Mouse (Mus musculus) liver, embryonic 12.5 days (tissue): ENCODE data around the gene Rab8a. TPM values are rescaled to one million over a fixed set of nuclear protein-coding genes. Genes with fewer than 3 reads are reported as not detected.
A peak's percentile ranks its signal among the peaks of the same experiment; 100 is the strongest.
"Not testable (repeated sequence)": the region's sequence is repeated elsewhere in the genome, so short reads cannot be mapped to it uniquely, and the experiment has no call there.

Source experiments
- ATAC-seq: fragments of 200-750 bp; cut with Nextera tagmentation; 2 replicates; pipeline ENCODE4 v1.8.0; 2017; ENCODE audit warnings: moderate number of reproducible peaks, mild to moderate bottlenecking, moderate library complexity
- H3K27ac ChIP-seq: fragments of 300-500 bp; sonication (generic); 2 replicates; pipeline ENCODE4 v1.5.1; 2016; ENCODE audit warnings: mild to moderate bottlenecking
- H3K27me3 ChIP-seq: fragments of 300-500 bp; sonication (generic); replicated peaks from 2 replicates; pipeline ENCODE4 v1.6.1; 2016; ENCODE audit warnings: mild to moderate bottlenecking, moderate library complexity
- H3K36me3 ChIP-seq: fragments of 300-500 bp; sonication (generic); 2 replicates; pipeline ENCODE4 v1.6.1; 2016; ENCODE audit warnings: mild to moderate bottlenecking, moderate library complexity
- H3K4me1 ChIP-seq: fragments of 300-500 bp; sonication (generic); 2 replicates; pipeline ENCODE4 v1.6.1; 2016
- H3K4me2 ChIP-seq: fragments of 300-500 bp; sonication (generic); 2 replicates; pipeline ENCODE4 v1.6.1; 2016; ENCODE audit warnings: mild to moderate bottlenecking, moderate library complexity
- H3K4me3 ChIP-seq: fragments of 300-500 bp; sonication (generic); 2 replicates; pipeline ENCODE4 v1.5.1; 2016; ENCODE audit warnings: mild to moderate bottlenecking, moderate library complexity
- H3K9ac ChIP-seq: fragments of 300-500 bp; sonication (generic); 2 replicates; pipeline ENCODE4 v1.6.1; 2016; ENCODE audit warnings: mild to moderate bottlenecking, moderate library complexity
- H3K9me3 ChIP-seq: fragments of 300-500 bp; sonication (generic); replicated peaks from 2 replicates; pipeline ENCODE4 v1.6.1; 2016; ENCODE audit warnings: mild to moderate bottlenecking, moderate library complexity
- WGBS: fragments of 180-500 bp; shearing (Covaris S2); methylation state at CpG from one replicate; pipeline ENCODE4 v1.1.7; 2016; ENCODE audit not compliant: insufficient replicate concordance; 5-methylcytosine and 5-hydroxymethylcytosine counted together
- polyA plus RNA-seq: library from polyadenylated mRNA; unstranded; fragments of >200 nt; fragmentation: Nextera tagmentation; extraction: Ambion mirVana; gene quantifications from 2 replicates; pipeline ENCODE4 v1.2.1, GENCODE M21; 2016

The Rab8a gene
- polyA plus RNA-seq = 82.3 and 86.1 TPM in 2 replicates

- Histone ChIP-seq H3K4me3 (peak within 1 kb of the TSS; percentile 95), H3K4me2 (peak within 1 kb of the TSS; percentile 92), H3K4me1 (peaks cover 58% of the 10 kb centered on the region), H3K9me3 (no peaks in the 10 kb centered on the region), H3K36me3 (peaks cover 37% of the 10 kb centered on the region), H3K9ac (peak within 1 kb of the TSS; percentile 94), H3K27ac (peak within 1 kb of the TSS; percentile 92), H3K27me3 (no peaks in the 10 kb centered on the region)
- ATAC-seq = peak; percentile 98
- WGBS = under 1% methylated on average over 81 of the region's 82 CpGs
Observed at GRCm38 (mm10) chr8:72160707-72161697, at the start of gene Rab8a. Gene Rab8a (plus strand): TSS chr8:72161200.

DNA sequence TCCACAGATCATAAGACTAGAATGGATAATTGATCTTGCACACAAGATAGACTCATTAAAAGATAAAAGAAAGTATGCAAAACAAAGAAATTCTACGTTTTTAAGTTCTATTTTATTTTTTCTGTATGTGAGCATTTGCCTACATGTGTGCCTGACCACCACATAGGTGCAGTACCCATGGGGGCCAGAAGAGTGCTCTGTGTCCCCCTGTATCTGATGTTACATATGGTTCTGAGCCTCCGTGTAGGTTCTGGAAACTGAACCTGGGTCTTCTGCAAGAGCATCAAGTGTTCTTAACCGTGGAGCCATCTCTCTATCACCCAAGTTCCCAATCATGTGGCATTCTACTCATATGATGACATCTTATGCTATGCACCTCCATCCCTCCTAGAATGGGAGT, 48.5 kb upstream of the Rab8a start:
- H3K4me2 ChIP-seq = no peak overlapping the region
- 53% methylated on average over 3 of the region's 3 CpGs for WGBS
- H3K36me3 ChIP-seq = no peaks in the 10 kb centered on the region
- no peaks in the 10 kb centered on the region for H3K4me1 ChIP-seq
- H3K4me3 ChIP-seq = no peak overlapping the region
- ATAC-seq = no peak
- H3K9ac ChIP-seq = no peak overlapping the region
- H3K27me3 ChIP-seq = no peaks in the 10 kb centered on the region
- H3K9me3 ChIP-seq = no peaks in the 10 kb centered on the region
- H3K27ac ChIP-seq = no peak overlapping the region

- Histone ChIP-seq H3K27me3 (no peaks in the 10 kb centered on the region), H3K4me3 (no peak overlapping the region), H3K36me3 (no peaks in the 10 kb centered on the region), H3K27ac (no peak overlapping the region), H3K4me1 (no peaks in the 10 kb centered on the region), H3K9ac (no peak overlapping the region), H3K4me2 (no peak overlapping the region), H3K9me3 (no peaks in the 10 kb centered on the region)
- WGBS = 76% methylated on average over 2 of the region's 2 CpGs
- ATAC-seq = no peak
Observed at GRCm38 (mm10) chr8:72115202-72115601, 45.8 kb upstream of the Rab8a start.

DNA sequence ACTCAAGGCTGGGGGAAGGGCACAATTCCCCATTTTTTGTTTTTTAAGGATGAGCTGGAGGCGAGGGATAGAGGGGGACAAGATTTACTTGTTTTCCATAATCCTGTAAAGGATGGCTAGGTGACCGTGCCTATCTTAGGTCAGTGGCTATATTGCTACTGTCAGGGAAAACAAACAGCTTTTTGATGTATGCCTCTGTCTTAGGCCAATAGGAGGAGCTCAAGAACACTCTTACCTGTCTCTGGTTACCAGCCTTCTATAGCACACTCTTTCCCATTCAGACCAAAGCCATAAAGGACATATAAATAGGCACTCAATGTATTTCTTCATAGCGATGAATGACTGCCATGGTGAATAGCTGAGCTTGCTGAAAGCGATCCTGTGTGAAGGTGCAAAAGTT, 42.4 kb upstream of the Rab8a start:
- no peak overlapping the region for H3K9ac ChIP-seq
- no peaks in the 10 kb centered on the region for H3K4me1 ChIP-seq
- WGBS = 37% methylated on average over 4 of the region's 4 CpGs
- no peak overlapping the region for H3K27ac ChIP-seq
- H3K36me3 ChIP-seq = no peaks in the 10 kb centered on the region
- no peak for ATAC-seq
- no peaks in the 10 kb centered on the region for H3K9me3 ChIP-seq
- no peak overlapping the region for H3K4me3 ChIP-seq
- H3K4me2 ChIP-seq = no peak overlapping the region
- H3K27me3 ChIP-seq = no peaks in the 10 kb centered on the region

DNA sequence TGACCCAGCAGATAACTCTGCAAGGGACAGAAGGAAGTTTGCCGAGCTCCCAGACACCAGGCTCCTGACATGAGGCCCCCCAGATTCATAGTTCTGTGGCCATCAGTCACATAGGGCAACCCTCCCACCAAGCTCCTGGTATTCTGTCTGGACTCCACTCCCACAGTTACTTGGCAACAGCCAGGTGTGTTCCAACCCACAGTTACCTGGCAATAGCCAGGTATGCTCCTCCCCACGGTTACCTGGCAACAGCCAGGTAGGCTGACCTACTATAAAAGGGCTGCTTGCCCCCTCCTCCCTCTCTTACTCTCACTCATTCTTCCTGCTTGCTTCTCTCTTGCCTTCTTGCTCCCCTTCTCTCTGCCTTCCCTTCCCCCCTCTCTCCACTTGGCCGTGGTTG, 39.5 kb upstream of the Rab8a start:
- H3K27ac ChIP-seq, H3K4me2 ChIP-seq, H3K9me3 ChIP-seq, H3K9ac ChIP-seq, ATAC-seq, H3K4me3 ChIP-seq, H3K4me1 ChIP-seq, H3K27me3 ChIP-seq, H3K36me3 ChIP-seq: not testable (repeated sequence)
- 40% methylated on average over 3 of the region's 3 CpGs for whole genome bisulfite sequencing

DNA sequence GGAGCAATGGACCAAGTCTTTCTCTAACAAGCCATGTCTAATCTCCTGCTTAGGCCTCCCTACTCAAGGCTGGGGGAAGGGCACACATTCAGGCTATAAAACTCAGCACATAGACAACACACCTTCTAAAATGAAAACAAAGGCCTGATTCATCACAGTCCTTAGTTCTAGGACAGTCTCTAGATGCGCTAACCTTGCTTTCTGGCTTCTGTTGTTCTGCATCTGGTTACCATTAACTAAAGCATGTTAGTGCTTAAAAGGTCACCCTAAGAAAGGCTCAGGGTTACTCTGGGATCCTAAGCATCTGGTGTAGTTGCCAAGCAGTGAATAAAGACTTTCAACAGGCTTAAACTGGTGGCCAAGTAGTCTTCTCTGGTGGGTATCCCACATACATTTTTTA, 39.0 kb upstream of the Rab8a start:
- H3K4me2 ChIP-seq = no peak overlapping the region
- no peak for ATAC-seq
- no peaks in the 10 kb centered on the region for H3K27me3 ChIP-seq
- H3K4me1 ChIP-seq = no peaks in the 10 kb centered on the region
- no peaks in the 10 kb centered on the region for H3K9me3 ChIP-seq
- no peak overlapping the region for H3K4me3 ChIP-seq
- no peak overlapping the region for H3K9ac ChIP-seq
- H3K36me3 ChIP-seq = no peaks in the 10 kb centered on the region
- WGBS = 68% methylated on average over 1 of the region's 1 CpGs
- H3K27ac ChIP-seq = no peak overlapping the region

DNA sequence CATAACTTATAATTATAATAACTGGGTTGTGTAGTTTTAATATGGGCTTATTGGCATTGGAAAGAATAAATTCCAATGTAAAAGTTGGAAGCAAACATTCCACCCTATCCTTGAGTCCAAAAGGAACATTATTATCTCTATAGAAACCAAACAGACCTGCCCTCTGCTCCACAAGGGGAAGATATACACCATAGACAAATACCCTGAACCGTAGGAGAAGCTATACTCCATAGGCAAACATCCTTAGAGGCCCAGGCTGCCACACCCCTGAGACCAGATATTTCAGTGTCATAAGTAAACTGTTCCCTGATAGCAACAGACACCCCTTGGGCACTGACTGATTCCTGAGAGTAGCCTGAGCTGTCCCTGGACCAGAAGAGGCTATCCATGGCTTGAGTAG, 33.2 kb upstream of the Rab8a start:
- WGBS = 56% methylated on average over 1 of the region's 1 CpGs
- Histone ChIP-seq H3K9ac (no peak overlapping the region), H3K27me3 (no peaks in the 10 kb centered on the region; the same call in 1 of the 2 replicates), H3K27ac (no peak overlapping the region), H3K4me1 (peaks cover 12% of the 10 kb centered on the region), H3K9me3 (no peaks in the 10 kb centered on the region), H3K4me2 (no peak overlapping the region), H3K4me3 (no peak overlapping the region), H3K36me3 (no peaks in the 10 kb centered on the region)
- no peak for ATAC-seq

DNA sequence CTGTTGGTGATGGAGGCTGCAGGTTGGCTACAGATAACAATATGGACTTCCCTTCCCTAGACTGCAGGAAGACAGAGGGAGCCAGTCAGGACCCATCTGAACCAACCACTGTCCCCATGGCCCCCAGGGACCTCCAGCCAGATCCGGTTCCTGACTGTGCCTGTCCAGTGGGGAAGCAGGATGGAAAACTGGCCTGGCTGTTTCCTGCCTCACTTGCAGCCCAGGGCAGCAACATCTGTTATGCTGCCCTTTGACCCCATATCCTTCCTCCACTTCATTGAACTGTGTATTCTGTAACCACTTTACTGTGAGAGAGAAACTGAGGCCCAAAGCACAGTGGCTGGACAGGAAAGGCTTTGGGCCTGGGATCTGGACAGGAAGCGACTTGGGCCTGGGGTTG, 29.7 kb upstream of the Rab8a start:
- Histone ChIP-seq H3K4me2 (no peak overlapping the region), H3K36me3 (no peaks in the 10 kb centered on the region), H3K27ac (peak overlapping the region; percentile 41), H3K4me3 (no peak overlapping the region), H3K4me1 (peaks cover 33% of the 10 kb centered on the region), H3K27me3 (peaks cover 28% of the 10 kb centered on the region), H3K9me3 (no peaks in the 10 kb centered on the region), H3K9ac (no peak overlapping the region)
- 34% methylated on average over 2 of the region's 2 CpGs for WGBS
- no peak for ATAC-seq

GRCm38 (mm10) chr8:72131901-72132300, 29.1 kb upstream of the Rab8a start:
- peak overlapping the region; percentile 41 for H3K27ac ChIP-seq
- no peak for ATAC-seq
- peaks cover 34% of the 10 kb centered on the region for H3K27me3 ChIP-seq
- WGBS = 59% methylated on average over 2 of the region's 2 CpGs
- no peak overlapping the region for H3K4me3 ChIP-seq
- no peaks in the 10 kb centered on the region for H3K36me3 ChIP-seq
- no peaks in the 10 kb centered on the region for H3K9me3 ChIP-seq
- no peak overlapping the region for H3K4me2 ChIP-seq
- H3K9ac ChIP-seq = no peak overlapping the region
- H3K4me1 ChIP-seq = peaks cover 40% of the 10 kb centered on the region

DNA sequence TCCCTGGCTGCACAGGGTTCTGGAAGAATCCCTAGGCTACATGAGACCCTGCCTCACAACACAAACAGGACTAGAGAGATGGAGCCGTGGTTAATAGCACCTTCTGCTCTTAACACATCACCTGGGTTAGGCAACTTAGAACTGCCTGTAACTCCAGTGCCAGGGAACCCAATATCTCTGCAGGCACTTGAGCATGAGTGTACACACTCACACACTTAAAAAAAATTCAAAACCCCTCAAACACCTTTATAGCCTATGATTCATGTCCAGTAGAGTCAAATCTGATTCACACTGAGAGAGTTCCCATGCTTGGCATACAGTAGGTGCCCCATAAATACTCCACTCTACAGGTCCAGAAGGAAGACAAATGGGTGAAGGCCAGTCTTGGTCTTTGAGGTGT, 28.6 kb upstream of the Rab8a start:
- WGBS = 54% methylated on average over 1 of the region's 1 CpGs
- peaks cover 44% of the 10 kb centered on the region for H3K4me1 ChIP-seq
- H3K4me2 ChIP-seq = no peak overlapping the region
- no peak overlapping the region for H3K27ac ChIP-seq
- H3K9me3 ChIP-seq = no peaks in the 10 kb centered on the region
- H3K9ac ChIP-seq = no peak overlapping the region
- no peaks in the 10 kb centered on the region for H3K36me3 ChIP-seq
- H3K27me3 ChIP-seq = peaks cover 39% of the 10 kb centered on the region
- no peak for ATAC-seq
- H3K4me3 ChIP-seq = no peak overlapping the region

DNA sequence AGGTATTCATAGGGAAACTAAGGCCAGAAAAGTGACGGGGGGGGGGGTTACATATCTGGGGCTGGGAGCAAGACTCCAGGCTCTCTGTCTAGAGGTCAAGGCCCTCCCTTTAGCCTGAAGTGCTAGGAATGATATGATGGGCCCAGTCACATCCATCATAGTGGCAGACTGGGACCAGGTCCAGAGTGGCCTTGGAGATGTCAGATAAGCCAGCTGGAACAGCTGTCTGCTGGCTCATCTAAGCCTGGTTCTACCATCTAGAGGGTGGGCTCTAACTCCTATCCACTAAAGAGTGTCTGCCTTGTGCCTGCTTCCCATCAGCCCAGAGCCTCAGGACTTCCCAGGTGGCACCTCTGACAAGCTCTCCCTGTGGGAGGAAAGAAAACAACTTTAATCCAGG, 28.1 kb upstream of the Rab8a start:
- Histone ChIP-seq H3K36me3 (0 out of 2 replicates have a peak, but pooled peaks cover under 1% of the 10 kb centered on the region), H3K27me3 (peaks cover 42% of the 10 kb centered on the region), H3K4me1 (peaks cover 48% of the 10 kb centered on the region), H3K9me3 (no peaks in the 10 kb centered on the region), H3K4me2 (0 out of 2 replicates have a peak overlapping the region, but pooled peaks have one; percentile 15), H3K4me3 (no peak overlapping the region), H3K9ac (no peak overlapping the region), H3K27ac (peak overlapping the region; percentile 63)
- WGBS = 25% methylated on average over 1 of the region's 1 CpGs
- no peak for ATAC-seq

- Histone ChIP-seq H3K4me2 (0 out of 2 replicates have a peak overlapping the region, but pooled peaks have one; percentile 15), H3K9me3 (no peaks in the 10 kb centered on the region), H3K4me1 (peaks cover 51% of the 10 kb centered on the region), H3K9ac (no peak overlapping the region), H3K36me3 (peaks cover 5% of the 10 kb centered on the region), H3K4me3 (no peak overlapping the region), H3K27ac (peak overlapping the region; percentile 63; the same call in 1 of the 2 replicates), H3K27me3 (peaks cover 42% of the 10 kb centered on the region)
- WGBS = 23% methylated on average over 1 of the region's 1 CpGs
- peak; percentile 36; the same call in 1 of the 2 replicates for ATAC-seq
Observed at GRCm38 (mm10) chr8:72133507-72133906, 27.5 kb upstream of the Rab8a start.
